8 mouse cellular contexts compared by ENCODE assay signal in the genomic region with DNA sequence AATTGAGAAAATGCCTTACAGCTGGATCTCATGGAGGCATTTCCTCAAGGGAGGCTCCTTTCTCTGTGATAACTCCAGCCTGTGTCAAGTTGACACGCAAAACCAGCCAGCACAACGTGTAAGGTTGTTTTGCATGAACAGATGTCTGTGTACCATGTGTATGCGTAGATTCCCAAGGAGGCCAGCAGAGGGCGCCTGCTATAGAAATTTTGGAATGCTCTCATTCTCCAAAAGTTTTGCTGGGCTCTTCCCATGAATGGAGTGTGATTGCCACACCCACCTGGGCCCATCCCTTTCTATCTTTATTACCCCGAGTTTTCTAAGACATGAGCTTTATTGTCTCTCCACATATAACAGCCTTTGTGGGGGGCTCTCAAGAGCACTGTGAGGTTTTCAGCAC.
DNase-seq lines count a peak whose midpoint lies in the region; ATAC-seq lines count a peak whose summit lies in the region.
"Had no signal": no experiment of that assay in that cellular context is flagged by ENCODE, and none has a peak within 500 bp of the region (broad histone marks: within the 10 kb centered on the region; RNA-seq: fewer than 3 reads in every experiment).

No protein-coding gene starts in this region.

- H3K27me3 ChIP-seq in intestine, embryonic 14.5 days (replicated peaks; ENCODE audit: control insufficient read depth, insufficient read depth, low read length): no peaks in the 10 kb centered on the region
- H3K27me3 ChIP-seq in intestine, embryonic 15.5 days (replicated peaks): no peaks in the 10 kb centered on the region

- no peak overlapping the region for H3K9ac ChIP-seq in intestine, embryonic 14.5 days (ENCODE audit: low read length)
- H3K9ac ChIP-seq in intestine, embryonic 15.5 days: no peak overlapping the region

- no peaks in the 10 kb centered on the region for H3K36me3 ChIP-seq in intestine, embryonic 14.5 days (ENCODE audit: control insufficient read depth, insufficient read depth, low read length)
- H3K36me3 ChIP-seq in intestine, embryonic 15.5 days: no peaks in the 10 kb centered on the region

- H3K27ac ChIP-seq in intestine, embryonic 14.5 days (ENCODE audit: low read depth): no peak overlapping the region
- H3K27ac ChIP-seq in intestine, embryonic 15.5 days: no peak overlapping the region

- H3K9me3 ChIP-seq in intestine, embryonic 14.5 days (ENCODE audit: control insufficient read depth, low read length): no peaks in the 10 kb centered on the region
- no peaks in the 10 kb centered on the region for H3K9me3 ChIP-seq in intestine, embryonic 15.5 days

- H3K4me1 ChIP-seq in intestine, embryonic 14.5 days (replicated peaks; ENCODE audit: control insufficient read depth, insufficient read depth, low read length): no peaks in the 10 kb centered on the region
- no peaks in the 10 kb centered on the region for H3K4me1 ChIP-seq in intestine, embryonic 15.5 days (replicated peaks)

- WGBS in intestine, embryonic 14.5 days: 68% methylated on average over 5 of the region's 5 CpGs
- 67% methylated on average over 5 of the region's 5 CpGs for WGBS in intestine, embryonic 15.5 days

- H3K4me2 ChIP-seq in intestine, embryonic 14.5 days (ENCODE audit: low read length): no peak overlapping the region
- H3K4me2 ChIP-seq in intestine, embryonic 15.5 days (replicated peaks): no peak overlapping the region

- peak; percentile 58 for DNase-seq in intestine, embryonic 14.5 days (ENCODE audit: low spot score)
- peak; percentile 55 for DNase-seq in right cerebral cortex, postnatal 14 days
- no peak for DNase-seq in right cerebral cortex, postnatal 36 days (ENCODE audit: low spot score in 2 of 2)
- peak; percentile 15 for DNase-seq in adipocyte (ENCODE audit: low spot score)
- peak; percentile 57 for DNase-seq in retina, postnatal 1 day
- no peak for DNase-seq in urinary bladder, postnatal 36 days (ENCODE audit: low spot score in 2 of 2)
- DNase-seq: kidney, adult 8-10 months had no signal

- no peak overlapping the region for H3K4me3 ChIP-seq in intestine, embryonic 14.5 days (ENCODE audit: low read depth, low read length)
- H3K4me3 ChIP-seq in intestine, embryonic 15.5 days (replicated peaks): no peak overlapping the region

- ATAC-seq in intestine, embryonic 14.5 days (replicated peaks; ENCODE audit: low FRiP score, low TSS enrichment, low read depth): no peak
- no peak for ATAC-seq in intestine, embryonic 15.5 days

Comparison
In these comparisons a context has a peak if more than half of its experiments do, and no peak if none do; other contexts are left out.
1. DNase-seq: peak in intestine, embryonic 14.5 days (single experiment), right cerebral cortex, postnatal 14 days (single experiment), adipocyte (single experiment) and retina, postnatal 1 day (single experiment); none in right cerebral cortex, postnatal 36 days (0 of 2) and urinary bladder, postnatal 36 days (0 of 2).